Mouse (Mus musculus) right cerebral cortex, postnatal 36 days (tissue): ENCODE measurements at regions not wholly inside any gene's neighbourhood (a gene's known extent, or its start where the extent isn't known, plus 50 kb on each side); places are given as distances from the start of the nearest gene placed in this dataset.
"Not testable (repeated sequence)": the region's sequence is repeated elsewhere in the genome, so short reads cannot be mapped to it uniquely, and the experiment has no call there.

ENCODE experiments used
- DNase-seq, 2 experiments: peaks; one replicate each; pipeline ENCODE4 v3.0.0; 2022; ENCODE audit warnings: low spot score in 2 of 2, mixed read lengths in 1 of 2

- DNase-seq = no peak
Measured at GRCm38 (mm10) chr13:20039590-20039989, 50.8 kb upstream of the Elmo1 start.

- DNase-seq = peak; percentile 12 to 14
Measured at GRCm38 (mm10) chr13:20038463-20038862, 51.9 kb upstream of the Elmo1 start.

- no peak for DNase-seq
Measured at GRCm38 (mm10) chr13:20037436-20037835, 53.0 kb upstream of the Elmo1 start.

GRCm38 (mm10) chr13:20033937-20034735 is 56.3 kb upstream of the Elmo1 start:
- DNase-seq = no peak

- no peak for DNase-seq
Measured at GRCm38 (mm10) chr13:20031660-20032059, 58.7 kb upstream of the Elmo1 start.

- no peak for DNase-seq
Measured at GRCm38 (mm10) chr13:20031082-20031481, 59.3 kb upstream of the Elmo1 start.

- DNase-seq = no peak
Measured at GRCm38 (mm10) chr13:20026612-20027011, 63.8 kb upstream of the Elmo1 start.

- not testable (repeated sequence) for DNase-seq
Measured at GRCm38 (mm10) chr13:20016454-20016853, 73.9 kb upstream of the Elmo1 start.

- DNase-seq = no peak
Measured at GRCm38 (mm10) chr13:20012621-20013020, 77.8 kb upstream of the Elmo1 start.

GRCm38 (mm10) chr13:20009164-20009563 is 81.2 kb upstream of the Elmo1 start:
- DNase-seq = no peak

- DNase-seq = no peak
Measured at GRCm38 (mm10) chr13:20007561-20007960, 82.8 kb upstream of the Elmo1 start.

- DNase-seq = no peak
Measured at GRCm38 (mm10) chr13:19997606-19998005, 92.8 kb upstream of the Elmo1 start.

GRCm38 (mm10) chr13:19975621-19976020 is 114.8 kb upstream of the Elmo1 start:
- no peak for DNase-seq

GRCm38 (mm10) chr13:19966566-19966965 is 123.8 kb upstream of the Elmo1 start:
- DNase-seq = no peak

GRCm38 (mm10) chr13:19963031-19963430 is 127.4 kb upstream of the Elmo1 start:
- DNase-seq = no peak

GRCm38 (mm10) chr13:19928761-19929160 is 104.7 kb upstream of the Gpr141 start:
- no peak for DNase-seq

- no peak for DNase-seq
Measured at GRCm38 (mm10) chr13:19927807-19928206, 103.8 kb upstream of the Gpr141 start.

- peak in 1 of 2 experiments; percentile 7 for DNase-seq
Measured at GRCm38 (mm10) chr13:19921084-19921827, 97.2 kb upstream of the Gpr141 start.

- DNase-seq = no peak
Measured at GRCm38 (mm10) chr13:19911860-19912584, 88.0 kb upstream of the Gpr141 start.

- no peak for DNase-seq
Measured at GRCm38 (mm10) chr13:19902786-19903185, 78.7 kb upstream of the Gpr141 start.

GRCm38 (mm10) chr13:19897191-19897590 is 73.1 kb upstream of the Gpr141 start:
- no peak for DNase-seq
